ENCODE assay signal across 9 mouse cellular contexts in the genomic region with DNA sequence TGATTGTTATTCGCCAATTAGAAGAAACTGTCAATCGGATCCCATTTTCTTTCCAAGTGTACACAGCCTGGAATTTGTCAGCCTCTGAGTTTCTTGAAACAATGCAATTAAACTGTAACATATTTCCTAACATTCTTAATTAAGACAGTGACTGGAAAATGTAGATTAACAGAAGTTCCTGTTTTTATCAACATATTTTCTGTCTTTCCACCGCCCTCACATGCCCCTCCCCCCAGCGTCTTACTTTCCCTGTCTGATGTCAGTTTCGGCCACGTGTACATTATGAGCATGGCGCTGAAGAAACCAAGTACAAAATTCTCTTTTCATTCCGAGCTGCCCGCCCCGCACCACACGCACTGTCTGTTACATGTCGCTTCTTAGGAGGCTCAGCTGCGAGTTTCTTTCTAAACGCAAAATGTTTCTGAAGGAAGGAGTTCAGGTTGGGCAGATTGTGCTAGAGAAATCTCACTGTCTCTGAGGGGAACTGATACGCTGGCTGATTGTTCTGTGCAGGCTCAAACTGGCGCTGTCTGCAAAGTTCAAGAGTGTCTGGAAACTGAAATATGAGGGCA.
DNase-seq lines count a peak whose midpoint lies in the region; ATAC-seq and TF ChIP-seq lines count a peak whose summit lies in the region.
"Had no signal": no experiment of that assay in that cellular context is flagged by ENCODE, and none has a peak within 500 bp of the region (broad histone marks: within the 10 kb centered on the region; RNA-seq: fewer than 3 reads in every experiment).

No protein-coding gene starts in this region.

- TF ChIP-seq CTCF in hindbrain, postnatal 0 days (IDR thresholded peaks at IDR 0.05; ENCODE audit: low read depth) = no peak
- TF ChIP-seq CTCF in left cerebral cortex, adult 2 months (IDR thresholded peaks at IDR 0.05) = no peak
- no peak for TF ChIP-seq CTCF in small intestine, adult 2 months (IDR thresholded peaks at IDR 0.05; ENCODE audit: extremely low read depth, insufficient read length, insufficient replicate concordance, low read depth, low read length)

- H3K4me3 ChIP-seq in forebrain, embryonic 14.5 days (ENCODE audit: low read depth, low read length) = no peak overlapping the region
- H3K4me3 ChIP-seq in hindbrain, postnatal 0 days (ENCODE audit: low read length) = no peak overlapping the region
- H3K4me3 ChIP-seq in left cerebral cortex, adult 2 months = 0 out of 2 replicates have a peak overlapping the region, but pooled peaks have one; percentile 1
- H3K4me3 ChIP-seq in small intestine, adult 2 months (ENCODE audit: low read depth, low read length) = peak overlapping the region; percentile 53
- H3K4me3 ChIP-seq: limb, embryonic 12.5 days had no signal

- no peak for TF ChIP-seq POLR2A in small intestine, adult 2 months (IDR thresholded peaks at IDR 0.05; ENCODE audit: low read depth, low read length)

- H3K27me3 ChIP-seq in forebrain, embryonic 14.5 days (replicated peaks; ENCODE audit: control insufficient read depth, insufficient read depth, low read length) = no peaks in the 10 kb centered on the region
- no peaks in the 10 kb centered on the region for H3K27me3 ChIP-seq in hindbrain, postnatal 0 days (ENCODE audit: insufficient read depth, low read length)
- H3K27me3 ChIP-seq in small intestine, adult 2 months (ENCODE audit: control insufficient read depth, insufficient read depth, low read length) = no peaks in the 10 kb centered on the region

- peaks cover 70% of the 10 kb centered on the region for H3K4me1 ChIP-seq in forebrain, embryonic 14.5 days (ENCODE audit: control insufficient read depth, insufficient read depth, low read length)
- peaks cover 43% of the 10 kb centered on the region for H3K4me1 ChIP-seq in hindbrain, postnatal 0 days (ENCODE audit: insufficient read depth, low read length)
- H3K4me1 ChIP-seq in small intestine, adult 2 months (ENCODE audit: control insufficient read depth, insufficient read depth, insufficient read length, low read length) = peaks cover 12% of the 10 kb centered on the region; the same call in 1 of the 2 replicates

- DNase-seq in right cerebral cortex, adult 18-20 months = peak; percentile 64
- no peak for DNase-seq in right cerebral cortex, postnatal 25 days
- peak; percentile 85 for DNase-seq in forebrain, embryonic 14.5 days (ENCODE audit: low spot score)
- DNase-seq in hindbrain, postnatal 0 days (ENCODE audit: low spot score) = peak; percentile 45
- DNase-seq in left cerebral cortex, adult 2 months (ENCODE audit: extremely low spot score in 1 of 2, low spot score in 2 of 2) = peak; percentile 38 to 52
- no peak for DNase-seq in gastrocnemius, postnatal 4 days (ENCODE audit: low spot score in 2 of 2)

- H3K27ac ChIP-seq in forebrain, embryonic 14.5 days (ENCODE audit: low read depth, low read length) = peak overlapping the region; percentile 97
- peak overlapping the region; percentile 86 for H3K27ac ChIP-seq in hindbrain, postnatal 0 days
- peak overlapping the region; percentile 47; the same call in 1 of the 2 replicates for H3K27ac ChIP-seq in left cerebral cortex, adult 2 months
- H3K27ac ChIP-seq in small intestine, adult 2 months (ENCODE audit: insufficient read depth, low read depth, low read length) = peak overlapping the region; percentile 74
- H3K27ac ChIP-seq: limb, embryonic 12.5 days had no signal

- ATAC-seq in forebrain, embryonic 14.5 days = peak; percentile 18; the same call in 1 of the 2 replicates
- no peak for ATAC-seq in hindbrain, postnatal 0 days
- ATAC-seq in megakaryocyte, adult 5-6 weeks (ENCODE audit: poor library complexity, severe bottlenecking) = peak; percentile 46

- H3K9ac ChIP-seq in forebrain, embryonic 14.5 days (ENCODE audit: low read length) = peak overlapping the region; percentile 63; the same call in 1 of the 2 replicates
- no peak overlapping the region; the same call in 1 of the 2 replicates for H3K9ac ChIP-seq in hindbrain, postnatal 0 days (replicated peaks; ENCODE audit: low read length)
- H3K9ac ChIP-seq: limb, embryonic 12.5 days had no signal

- H3K9me3 ChIP-seq in forebrain, embryonic 14.5 days (replicated peaks; ENCODE audit: control insufficient read depth, low read length) = no peaks in the 10 kb centered on the region
- no peaks in the 10 kb centered on the region for H3K9me3 ChIP-seq in hindbrain, postnatal 0 days (ENCODE audit: low read length)
- H3K9me3 ChIP-seq: limb, embryonic 12.5 days had no signal

- H3K4me2 ChIP-seq in forebrain, embryonic 14.5 days (ENCODE audit: low read length) = peak overlapping the region; percentile 49; the same call in 1 of the 2 replicates
- H3K4me2 ChIP-seq in hindbrain, postnatal 0 days (ENCODE audit: low read depth, low read length) = peak overlapping the region; percentile 45

- intact Hi-C loops in left cerebral cortex, adult 2 months (cut with DNase I) = loop anchor here (5.0 kb wide), 2 partner anchors 114 to 191 kb away; no protein-coding TSS in a partner anchor

- 7% methylated on average over 16 of the region's 16 CpGs for WGBS in forebrain, embryonic 14.5 days
- WGBS in hindbrain, postnatal 0 days = 15% methylated on average over 16 of the region's 16 CpGs
- WGBS in small intestine, adult 2 months = 32% methylated on average over 16 of the region's 16 CpGs

- no peaks in the 10 kb centered on the region for H3K36me3 ChIP-seq in forebrain, embryonic 14.5 days (ENCODE audit: control insufficient read depth, insufficient read depth, low read length)
- no peaks in the 10 kb centered on the region for H3K36me3 ChIP-seq in hindbrain, postnatal 0 days (ENCODE audit: insufficient read depth, low read length)
- H3K36me3 ChIP-seq in small intestine, adult 2 months (ENCODE audit: control insufficient read depth, insufficient read depth, low read length) = no peaks in the 10 kb centered on the region
- H3K36me3 ChIP-seq: limb, embryonic 12.5 days had no signal

Comparison
In these comparisons a context has a peak if more than half of its experiments do, and no peak if none do; other contexts are left out.
1. DNase-seq: peak in right cerebral cortex, adult 18-20 months (single experiment), forebrain, embryonic 14.5 days (single experiment), hindbrain, postnatal 0 days (single experiment) and left cerebral cortex, adult 2 months (2 of 2); none in right cerebral cortex, postnatal 25 days (single experiment) and gastrocnemius, postnatal 4 days (0 of 2).
2. H3K27ac ChIP-seq: peak in every context shown above with its lines; median percentile 97 in forebrain, embryonic 14.5 days; 86 in hindbrain, postnatal 0 days; 74 in small intestine, adult 2 months; 47 in left cerebral cortex, adult 2 months.
3. H3K4me3 ChIP-seq: peak in left cerebral cortex, adult 2 months (single experiment) and small intestine, adult 2 months (single experiment); none in forebrain, embryonic 14.5 days (single experiment) and hindbrain, postnatal 0 days (single experiment).